Mouse (Mus musculus) liver, embryonic 12.5 days (tissue): ENCODE measurements around the gene Srgap2. TPM values are rescaled to one million over a fixed set of nuclear protein-coding genes. Genes with fewer than 3 reads are reported as not detected.
"Not testable (repeated sequence)": the region's sequence is repeated elsewhere in the genome, so short reads cannot be mapped to it uniquely, and the experiment has no call there.

Source experiments
- ATAC-seq: fragments of 200-750 bp; cut with Nextera tagmentation; 2 replicates; pipeline ENCODE4 v1.8.0; 2017; ENCODE audit warnings: moderate number of reproducible peaks, mild to moderate bottlenecking, moderate library complexity
- H3K27ac ChIP-seq: fragments of 300-500 bp; sonication (generic); 2 replicates; pipeline ENCODE4 v1.5.1; 2016; ENCODE audit warnings: mild to moderate bottlenecking
- H3K27me3 ChIP-seq: fragments of 300-500 bp; sonication (generic); replicated peaks from 2 replicates; pipeline ENCODE4 v1.6.1; 2016; ENCODE audit warnings: mild to moderate bottlenecking, moderate library complexity
- H3K36me3 ChIP-seq: fragments of 300-500 bp; sonication (generic); 2 replicates; pipeline ENCODE4 v1.6.1; 2016; ENCODE audit warnings: mild to moderate bottlenecking, moderate library complexity
- H3K4me1 ChIP-seq: fragments of 300-500 bp; sonication (generic); 2 replicates; pipeline ENCODE4 v1.6.1; 2016
- H3K4me2 ChIP-seq: fragments of 300-500 bp; sonication (generic); 2 replicates; pipeline ENCODE4 v1.6.1; 2016; ENCODE audit warnings: mild to moderate bottlenecking, moderate library complexity
- H3K4me3 ChIP-seq: fragments of 300-500 bp; sonication (generic); 2 replicates; pipeline ENCODE4 v1.5.1; 2016; ENCODE audit warnings: mild to moderate bottlenecking, moderate library complexity
- H3K9ac ChIP-seq: fragments of 300-500 bp; sonication (generic); 2 replicates; pipeline ENCODE4 v1.6.1; 2016; ENCODE audit warnings: mild to moderate bottlenecking, moderate library complexity
- H3K9me3 ChIP-seq: fragments of 300-500 bp; sonication (generic); replicated peaks from 2 replicates; pipeline ENCODE4 v1.6.1; 2016; ENCODE audit warnings: mild to moderate bottlenecking, moderate library complexity
- WGBS: fragments of 180-500 bp; shearing (Covaris S2); methylation state at CpG from one replicate; pipeline ENCODE4 v1.1.7; 2016; ENCODE audit not compliant: insufficient replicate concordance; 5-methylcytosine and 5-hydroxymethylcytosine counted together
- polyA plus RNA-seq: library from polyadenylated mRNA; unstranded; fragments of >200 nt; fragmentation: Nextera tagmentation; extraction: Ambion mirVana; gene quantifications from 2 replicates; pipeline ENCODE4 v1.2.1, GENCODE M21; 2016

Srgap2 gene
- polyA plus RNA-seq, 1 experiment from 2014 or later = 5.8 TPM

DNA sequence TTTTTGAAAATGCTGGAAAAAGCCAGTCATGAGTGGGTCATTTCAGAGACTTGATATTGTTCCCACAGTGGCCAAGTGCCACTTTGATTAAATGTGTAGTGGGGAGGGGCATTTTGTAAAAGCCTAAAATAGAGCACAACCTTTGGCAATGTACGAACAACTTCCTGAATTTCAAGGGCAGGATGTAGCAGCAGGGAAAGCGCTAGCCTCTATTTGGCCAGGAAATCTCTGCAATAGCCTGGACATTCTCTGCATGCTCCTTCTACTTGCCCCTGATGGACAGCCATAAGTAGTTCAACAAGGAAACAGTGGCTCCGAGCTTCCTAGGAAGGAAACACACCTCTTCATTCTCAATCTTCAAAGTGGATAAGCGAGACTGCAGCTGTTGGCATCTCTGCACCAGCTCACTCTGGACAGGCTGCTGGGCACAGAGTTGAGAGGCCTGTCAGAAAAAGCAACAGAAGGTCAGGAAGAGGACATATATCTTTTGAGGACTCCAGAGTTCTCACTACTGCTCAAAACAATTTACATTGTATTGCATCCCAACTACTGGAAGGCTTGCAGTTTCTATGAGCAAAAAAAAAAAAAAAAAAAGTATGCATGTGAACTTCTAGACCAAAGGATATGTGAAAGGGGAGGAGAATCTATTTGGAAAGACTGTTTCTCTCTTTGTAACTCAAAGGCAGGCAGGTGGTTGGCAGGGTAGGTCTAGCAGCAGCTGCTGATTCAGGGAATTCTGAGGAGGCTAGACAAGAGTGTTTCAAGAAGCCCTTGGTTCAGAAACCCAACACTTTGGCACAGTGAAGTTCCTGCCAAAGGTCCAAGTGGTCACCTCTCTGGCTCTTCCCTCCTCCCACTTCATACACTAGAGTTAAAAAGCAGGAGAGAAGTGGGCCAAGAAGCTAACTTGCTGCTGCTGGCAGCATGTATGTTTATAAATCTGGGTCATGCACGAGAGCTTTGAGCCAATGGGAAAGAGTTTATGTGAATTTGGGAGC is 181.4 kb downstream of the Srgap2 start:
- no peak overlapping the region for H3K9ac ChIP-seq
- 62% methylated on average over 5 of the region's 5 CpGs for whole genome bisulfite sequencing
- H3K36me3 ChIP-seq = peaks cover 35% of the 10 kb centered on the region
- H3K27me3 ChIP-seq = no peaks in the 10 kb centered on the region
- no peak for ATAC-seq
- H3K9me3 ChIP-seq = no peaks in the 10 kb centered on the region
- no peaks in the 10 kb centered on the region for H3K4me1 ChIP-seq
- H3K4me2 ChIP-seq = no peak overlapping the region
- H3K4me3 ChIP-seq = no peak overlapping the region
- no peak overlapping the region for H3K27ac ChIP-seq

DNA sequence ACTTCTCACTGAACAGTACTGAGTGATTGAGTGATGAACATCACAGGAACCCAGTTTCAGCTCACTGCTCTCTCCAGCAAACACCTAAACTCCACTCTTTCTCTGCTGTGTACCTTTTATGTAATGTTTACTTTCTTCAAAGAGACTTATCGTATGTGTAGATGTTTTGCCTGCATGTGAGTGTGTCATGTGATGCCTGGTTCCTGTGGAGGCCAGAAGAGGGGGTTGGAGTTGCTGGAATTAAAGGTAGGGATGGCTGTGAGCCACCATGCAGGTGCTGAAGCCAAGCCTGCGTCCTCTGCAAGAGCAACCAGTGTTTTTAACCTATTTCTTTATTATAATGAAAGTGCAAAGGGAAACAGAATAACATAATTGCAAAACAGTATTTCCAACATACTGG is 182.5 kb downstream of the Srgap2 start:
- WGBS = 61% methylated on average over 2 of the region's 2 CpGs
- no peak overlapping the region for H3K4me3 ChIP-seq
- H3K4me1 ChIP-seq = no peaks in the 10 kb centered on the region
- no peaks in the 10 kb centered on the region for H3K27me3 ChIP-seq
- no peaks in the 10 kb centered on the region for H3K9me3 ChIP-seq
- no peak overlapping the region for H3K27ac ChIP-seq
- peaks cover 35% of the 10 kb centered on the region for H3K36me3 ChIP-seq
- no peak overlapping the region for H3K4me2 ChIP-seq
- no peak overlapping the region for H3K9ac ChIP-seq
- no peak for ATAC-seq

GRCm38 (mm10) chr1:131336017-131336416 is 191.1 kb downstream of the Srgap2 start:
- Histone ChIP-seq H3K4me2 (no peak overlapping the region), H3K9ac (no peak overlapping the region), H3K27ac (no peak overlapping the region), H3K9me3 (no peaks in the 10 kb centered on the region), H3K27me3 (no peaks in the 10 kb centered on the region), H3K4me3 (no peak overlapping the region), H3K36me3 (peaks cover 23% of the 10 kb centered on the region), H3K4me1 (no peaks in the 10 kb centered on the region)
- ATAC-seq = no peak
- WGBS = 70% methylated on average over 5 of the region's 5 CpGs

DNA sequence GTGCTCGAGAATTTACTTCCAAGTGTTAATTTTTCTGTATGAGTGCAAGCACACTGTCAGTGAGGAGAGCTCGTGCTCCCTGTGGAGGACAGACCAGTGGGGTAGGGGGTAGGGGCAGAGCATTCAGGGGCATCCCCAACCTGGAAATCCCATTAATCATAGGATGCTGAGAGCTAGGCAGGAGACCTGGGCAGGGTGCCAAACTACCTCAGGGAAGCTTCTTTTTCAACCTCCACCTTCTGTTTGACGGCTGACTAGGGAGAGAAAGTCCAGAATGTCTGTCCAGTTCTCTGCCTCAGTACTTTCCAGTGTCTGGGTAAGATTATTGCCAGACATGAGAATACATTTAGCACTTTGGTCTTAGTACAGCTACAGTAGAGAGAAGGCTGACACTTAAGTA is 191.5 kb downstream of the Srgap2 start:
- 68% methylated on average over 3 of the region's 3 CpGs for WGBS
- ATAC-seq = no peak

DNA sequence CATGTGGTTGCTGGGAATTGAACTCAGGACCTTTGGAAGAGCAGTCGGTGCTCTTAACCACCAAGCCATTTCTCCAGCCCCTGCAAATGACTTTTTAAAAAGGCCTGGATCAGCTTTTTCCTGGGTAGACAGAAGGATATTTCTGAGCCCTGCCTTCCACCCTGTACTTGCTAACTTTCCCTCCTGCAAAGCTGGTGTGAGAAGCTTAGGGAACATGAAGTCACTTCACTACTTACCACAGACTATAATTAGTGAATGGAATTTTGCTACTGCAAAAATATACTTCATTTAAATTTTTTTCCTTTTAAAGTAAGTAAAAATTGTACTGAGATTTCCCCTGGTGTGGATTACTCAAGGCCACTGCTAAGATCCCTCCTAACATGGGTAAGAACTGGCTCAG is 196.0 kb downstream of the Srgap2 start:
- H3K4me1 ChIP-seq = no peaks in the 10 kb centered on the region
- no peak overlapping the region for H3K4me3 ChIP-seq
- H3K36me3 ChIP-seq = peaks cover 22% of the 10 kb centered on the region
- H3K9ac ChIP-seq = no peak overlapping the region
- ATAC-seq = no peak
- H3K27me3 ChIP-seq = no peaks in the 10 kb centered on the region
- no peaks in the 10 kb centered on the region for H3K9me3 ChIP-seq
- 77% methylated on average over 1 of the region's 1 CpGs for WGBS
- H3K27ac ChIP-seq = no peak overlapping the region
- no peak overlapping the region for H3K4me2 ChIP-seq

More for the DNA sequence above, 191.5 kb downstream of the Srgap2 start:
- H3K27me3 ChIP-seq = no peaks in the 10 kb centered on the region
- H3K4me3 ChIP-seq = no peak overlapping the region
- peaks cover 23% of the 10 kb centered on the region for H3K36me3 ChIP-seq
- H3K9ac ChIP-seq = no peak overlapping the region
- H3K4me1 ChIP-seq = no peaks in the 10 kb centered on the region
- no peaks in the 10 kb centered on the region for H3K9me3 ChIP-seq
- no peak overlapping the region for H3K4me2 ChIP-seq
- no peak overlapping the region for H3K27ac ChIP-seq

- H3K36me3 ChIP-seq = peaks cover 12% of the 10 kb centered on the region; the same call in 1 of the 2 replicates
- WGBS = 70% methylated on average over 1 of the region's 1 CpGs
- not testable (repeated sequence) for H3K4me3 ChIP-seq, H3K4me1 ChIP-seq, H3K9ac ChIP-seq, H3K4me2 ChIP-seq, H3K27me3 ChIP-seq, H3K9me3 ChIP-seq, ATAC-seq, H3K27ac ChIP-seq
These were observed 198.1 kb downstream of the Srgap2 start for GRCm38 (mm10) chr1:131329093-131329492.

- Histone ChIP-seq H3K36me3 (peaks cover 6% of the 10 kb centered on the region; the same call in 1 of the 2 replicates), H3K27ac (no peak overlapping the region), H3K4me2 (no peak overlapping the region), H3K9ac (no peak overlapping the region), H3K4me1 (no peaks in the 10 kb centered on the region), H3K27me3 (no peaks in the 10 kb centered on the region), H3K4me3 (no peak overlapping the region), H3K9me3 (no peaks in the 10 kb centered on the region)
- ATAC-seq = no peak
- WGBS = 70% methylated on average over 1 of the region's 1 CpGs
These were observed 200.0 kb downstream of the Srgap2 start for GRCm38 (mm10) chr1:131327167-131327566.

DNA sequence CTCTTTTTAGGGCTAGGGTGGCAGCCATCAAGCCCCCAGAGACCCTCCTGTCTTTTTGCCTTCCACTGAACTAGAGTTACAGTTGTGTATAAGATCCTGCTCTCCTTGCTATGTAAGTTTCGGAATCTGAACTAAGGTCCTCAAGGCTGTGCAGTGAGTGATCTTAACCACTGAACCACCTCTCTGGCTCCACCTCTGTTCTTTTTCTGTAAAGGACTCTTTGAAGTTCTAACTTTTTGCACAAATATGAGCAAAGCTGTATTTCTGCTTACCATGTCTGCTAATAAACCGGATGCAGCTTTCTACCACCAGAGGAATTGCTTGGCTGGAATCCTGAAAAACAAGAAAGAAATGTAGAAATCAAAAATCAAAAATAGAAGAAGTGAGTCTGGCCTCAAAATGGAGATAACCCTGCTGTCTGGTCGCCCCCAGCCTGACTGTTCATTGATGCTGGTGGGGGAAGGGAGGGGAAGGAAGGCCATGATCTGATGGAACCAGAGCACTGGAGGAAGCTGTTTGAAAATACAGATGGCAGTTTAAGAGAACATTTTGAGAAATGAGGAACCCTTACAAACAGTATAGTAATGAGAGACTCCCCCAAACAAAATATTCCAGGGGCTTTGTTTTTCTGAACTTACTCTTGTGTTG is 202.2 kb downstream of the Srgap2 start:
- Histone ChIP-seq H3K36me3 (peaks cover 10% of the 10 kb centered on the region), H3K4me1 (no peaks in the 10 kb centered on the region), H3K9me3 (no peaks in the 10 kb centered on the region), H3K4me3 (no peak overlapping the region), H3K27ac (no peak overlapping the region), H3K27me3 (no peaks in the 10 kb centered on the region), H3K9ac (no peak overlapping the region), H3K4me2 (no peak overlapping the region)
- WGBS = 56% methylated on average over 3 of the region's 3 CpGs
- ATAC-seq = no peak

- Histone ChIP-seq H3K27me3 (no peaks in the 10 kb centered on the region), H3K4me2 (no peak overlapping the region), H3K4me1 (peaks cover 10% of the 10 kb centered on the region), H3K9me3 (no peaks in the 10 kb centered on the region), H3K9ac (no peak overlapping the region), H3K36me3 (peaks cover 37% of the 10 kb centered on the region), H3K27ac (no peak overlapping the region), H3K4me3 (no peak overlapping the region)
- ATAC-seq = no peak
- WGBS = 78% methylated on average over 3 of the region's 3 CpGs
These were observed 207.4 kb downstream of the Srgap2 start for GRCm38 (mm10) chr1:131319598-131320330.

GRCm38 (mm10) chr1:131318397-131318796 is 208.8 kb downstream of the Srgap2 start:
- no peak overlapping the region for H3K4me3 ChIP-seq
- no peak for ATAC-seq
- H3K36me3 ChIP-seq = peaks cover 46% of the 10 kb centered on the region

DNA sequence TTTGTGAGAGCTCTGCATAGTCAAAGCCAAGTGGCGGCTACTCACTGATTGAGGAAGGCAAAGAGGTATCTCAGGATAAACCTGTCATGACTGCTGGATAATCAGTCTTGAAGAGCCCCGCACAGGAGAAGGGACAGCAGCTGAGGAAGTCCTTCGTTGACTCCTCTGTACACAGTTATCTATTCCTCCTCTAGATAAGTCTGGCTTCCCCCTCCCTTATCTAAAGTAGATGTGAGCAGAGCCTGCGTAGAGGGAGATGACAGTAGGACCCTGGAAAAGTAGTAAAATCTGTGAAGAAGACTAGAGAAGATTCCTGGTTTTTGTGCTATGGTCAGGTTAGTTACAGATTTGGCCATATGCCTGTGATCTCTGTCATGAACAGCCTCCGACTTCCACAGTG is 209.5 kb downstream of the Srgap2 start:
- 34% methylated on average over 5 of the region's 5 CpGs for WGBS
- Histone ChIP-seq H3K4me3 (no peak overlapping the region), H3K9ac (no peak overlapping the region), H3K4me2 (no peak overlapping the region), H3K27ac (no peak overlapping the region), H3K4me1 (peaks cover 10% of the 10 kb centered on the region), H3K36me3 (peaks cover 46% of the 10 kb centered on the region), H3K9me3 (no peaks in the 10 kb centered on the region), H3K27me3 (no peaks in the 10 kb centered on the region)
- no peak for ATAC-seq

More at GRCm38 (mm10) chr1:131318397-131318796, 208.8 kb downstream of the Srgap2 start:
- WGBS = 26% methylated on average over 2 of the region's 2 CpGs
- no peaks in the 10 kb centered on the region for H3K27me3 ChIP-seq
- no peak overlapping the region for H3K9ac ChIP-seq
- H3K4me2 ChIP-seq = no peak overlapping the region
- no peak overlapping the region for H3K27ac ChIP-seq
- H3K9me3 ChIP-seq = no peaks in the 10 kb centered on the region
- H3K4me1 ChIP-seq = peaks cover 10% of the 10 kb centered on the region

- Histone ChIP-seq H3K36me3 (peaks cover 40% of the 10 kb centered on the region), H3K27ac (no peak overlapping the region), H3K4me2 (no peak overlapping the region), H3K4me3 (no peak overlapping the region), H3K9me3 (no peaks in the 10 kb centered on the region), H3K4me1 (no peaks in the 10 kb centered on the region), H3K9ac (no peak overlapping the region), H3K27me3 (no peaks in the 10 kb centered on the region)
- 66% methylated on average over 3 of the region's 3 CpGs for WGBS
- ATAC-seq = no peak
These were observed 215.9 kb downstream of the Srgap2 start for GRCm38 (mm10) chr1:131311284-131311683.
